Mouse (Mus musculus) embryonic fibroblast, embryonic 13.5 days (primary cell): Measurements from ENCODE around the gene Fndc3a.

ENCODE experiments used
- CTCF ChIP-seq: IDR thresholded peaks from 2 replicates; pipeline ENCODE4 v1.5.1; 2011; ENCODE audit warnings: mild to moderate bottlenecking, control low read depth, low read length, moderate library complexity, borderline replicate concordance; ENCODE audit not compliant: insufficient read depth
- POLR2A ChIP-seq: IDR thresholded peaks from 2 replicates; pipeline ENCODE4 v1.6.1; 2011; ENCODE audit warnings: low read depth, mild to moderate bottlenecking, control low read depth, low read length, moderate library complexity

DNA sequence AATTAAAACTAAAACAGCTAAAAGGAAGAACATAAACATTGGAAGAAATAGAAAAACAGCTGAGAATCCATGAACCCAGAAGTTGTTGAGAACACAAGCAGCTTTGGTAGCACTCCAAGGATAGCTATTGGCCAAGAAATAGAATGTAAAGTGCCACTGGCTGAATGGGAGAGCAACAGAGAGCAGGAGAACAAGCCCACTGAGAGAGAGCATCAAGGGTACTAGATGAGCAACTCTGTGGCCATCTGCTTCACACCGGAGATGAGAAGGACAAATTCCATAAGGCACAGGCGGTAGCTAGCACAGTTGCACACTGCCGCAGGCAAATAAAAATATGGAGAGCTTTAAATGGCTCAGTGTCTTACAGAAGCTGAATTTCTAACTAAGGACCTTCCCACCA is 219.4 kb downstream of the Fndc3a start:
- TF ChIP-seq POLR2A (no peak), CTCF (no peak)
